Mouse (Mus musculus): ENCODE results near the gene Kazn. TPM values are rescaled to one million over a fixed set of nuclear protein-coding genes. Genes with fewer than 3 reads are reported as not detected.
A peak's percentile ranks its signal among the peaks of the same experiment; 100 is the strongest.

Kazn gene
- total RNA-seq, 1 experiment: 14.0 TPM

- no peak overlapping the region for H3K4me3 ChIP-seq (ENCODE audit: insufficient read depth in 1 of 2, low read depth in 1 of 2, low read length in 2 of 2, poor library complexity in 1 of 2, severe bottlenecking in 1 of 2)
- no peak overlapping the region for H3K9ac ChIP-seq (ENCODE audit: insufficient read depth, low read depth, low read length, poor library complexity, severe bottlenecking)
- no peak for DNase-seq (ENCODE audit: low read depth, low spot score)
- TF ChIP-seq ZNF384 (IDR thresholded peaks at IDR 0.05; ENCODE audit: low read depth, low read length): no peak
- no peak for TF ChIP-seq HCFC1 (IDR thresholded peaks at IDR 0.05; ENCODE audit: borderline replicate concordance, insufficient read depth, low read length)
- no peak for TF ChIP-seq CHD2 (IDR thresholded peaks at IDR 0.05; ENCODE audit: low read depth, low read length)
- TF ChIP-seq MAFK (IDR thresholded peaks at IDR 0.05; ENCODE audit: insufficient read depth, low read depth, low read length): no peak
- TF ChIP-seq ZC3H11A (IDR thresholded peaks at IDR 0.05; ENCODE audit: borderline replicate concordance, low read depth, low read length): no peak
- in situ Hi-C loops (cut with MboI; ENCODE audit: low sequenced_read_pairs in 2 of 2, unreplicated experiment in 2 of 2): no loop called here
- peaks cover 20 to 47% of the 10 kb centered on the region in 2 experiments for H3K4me1 ChIP-seq (ENCODE audit: control insufficient read depth in 2 of 2, insufficient read depth in 2 of 2, low read length in 2 of 2, poor library complexity in 1 of 2)
- H3K27ac ChIP-seq (ENCODE audit: insufficient read depth, low read depth, low read length, poor library complexity, severe bottlenecking): peak overlapping the region; percentile 46
- no peaks in the 10 kb centered on the region for H3K36me3 ChIP-seq (ENCODE audit: control insufficient read depth, insufficient read depth, low read length, poor library complexity, severe bottlenecking)
- H3K9me3 ChIP-seq (ENCODE audit: control insufficient read depth, insufficient read depth, low read depth, low read length): no peaks in the 10 kb centered on the region
Measured at GRCm38 (mm10) chr4:142060455-142061378, 178.5 kb downstream of the Kazn start.

- in situ Hi-C loops (cut with MboI; ENCODE audit: low sequenced_read_pairs in 2 of 2, unreplicated experiment in 2 of 2): no loop called here
Measured at GRCm38 (mm10) chr4:142059841-142060193, 179.4 kb downstream of the Kazn start.

DNA sequence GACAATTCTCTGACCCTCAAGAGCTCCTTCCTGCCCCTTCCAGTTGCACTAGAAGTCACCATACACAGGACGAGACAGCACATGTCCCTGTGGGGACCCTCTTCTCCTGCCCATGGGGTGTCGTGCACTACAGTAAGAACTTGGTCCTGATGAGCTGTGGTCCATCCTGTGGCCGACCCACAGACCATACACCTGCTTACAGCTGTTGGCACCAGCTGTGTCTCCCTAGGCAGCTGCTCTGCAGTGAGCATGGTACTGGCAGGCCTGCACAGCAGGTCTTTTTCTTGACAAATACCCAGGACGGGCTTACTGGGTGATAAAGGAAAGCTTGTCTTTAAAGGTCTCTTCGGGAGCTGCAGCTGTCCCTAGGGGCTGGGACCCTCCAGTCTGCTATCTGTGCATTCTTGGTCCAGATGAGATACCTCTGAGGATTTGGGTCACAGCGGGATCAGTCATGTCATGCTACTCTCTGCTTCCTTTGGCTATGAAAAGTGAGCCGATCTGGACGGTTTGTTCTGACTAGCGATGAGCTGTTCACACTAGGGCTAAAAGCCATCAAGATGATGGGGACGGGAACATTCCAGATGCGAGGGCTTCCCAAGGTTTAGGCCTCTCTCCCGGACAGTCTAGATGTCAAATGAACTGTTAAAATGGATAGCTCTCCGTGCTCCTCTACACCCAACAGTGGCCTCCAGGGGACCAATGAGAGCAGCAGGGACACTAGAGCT, 179.9 kb downstream of the Kazn start:
- no peak for DNase-seq (ENCODE audit: low read depth, low spot score)
- H3K4me3 ChIP-seq (ENCODE audit: insufficient read depth in 1 of 2, low read depth in 1 of 2, low read length in 2 of 2, poor library complexity in 1 of 2, severe bottlenecking in 1 of 2): no peak overlapping the region
- H3K9ac ChIP-seq (ENCODE audit: insufficient read depth, low read depth, low read length, poor library complexity, severe bottlenecking): no peak overlapping the region
- H3K27ac ChIP-seq (ENCODE audit: insufficient read depth, low read depth, low read length, poor library complexity, severe bottlenecking): no peak overlapping the region
- no peak for TF ChIP-seq HCFC1 (IDR thresholded peaks at IDR 0.05; ENCODE audit: borderline replicate concordance, insufficient read depth, low read length)
- no peak for TF ChIP-seq ZNF384 (IDR thresholded peaks at IDR 0.05; ENCODE audit: low read depth, low read length)
- TF ChIP-seq CHD2 (IDR thresholded peaks at IDR 0.05; ENCODE audit: low read depth, low read length): no peak
- TF ChIP-seq ZC3H11A (IDR thresholded peaks at IDR 0.05; ENCODE audit: borderline replicate concordance, low read depth, low read length): no peak
- no peak for TF ChIP-seq MAFK (IDR thresholded peaks at IDR 0.05; ENCODE audit: insufficient read depth, low read depth, low read length)
- peaks cover 14 to 44% of the 10 kb centered on the region in 2 experiments for H3K4me1 ChIP-seq (ENCODE audit: control insufficient read depth in 2 of 2, insufficient read depth in 2 of 2, low read length in 2 of 2, poor library complexity in 1 of 2)
- in situ Hi-C loops (cut with MboI; ENCODE audit: low sequenced_read_pairs in 2 of 2, unreplicated experiment in 2 of 2): no loop called here
- H3K9me3 ChIP-seq (ENCODE audit: control insufficient read depth, insufficient read depth, low read depth, low read length): no peaks in the 10 kb centered on the region
- H3K36me3 ChIP-seq (ENCODE audit: control insufficient read depth, insufficient read depth, low read length, poor library complexity, severe bottlenecking): peaks cover 2% of the 10 kb centered on the region; the same call in 1 of the 2 replicates

More at GRCm38 (mm10) chr4:142059841-142060193, 179.4 kb downstream of the Kazn start:
- Histone ChIP-seq H3K9me3 (ENCODE audit: control insufficient read depth, insufficient read depth, low read depth, low read length) (no peaks in the 10 kb centered on the region), H3K27ac (ENCODE audit: insufficient read depth, low read depth, low read length, poor library complexity, severe bottlenecking) (no peak overlapping the region), H3K4me1 (ENCODE audit: control insufficient read depth in 2 of 2, insufficient read depth in 2 of 2, low read length in 2 of 2, poor library complexity in 1 of 2) (peaks cover 19 to 45% of the 10 kb centered on the region in 2 experiments), H3K9ac (ENCODE audit: insufficient read depth, low read depth, low read length, poor library complexity, severe bottlenecking) (no peak overlapping the region), H3K4me3 (ENCODE audit: insufficient read depth in 1 of 2, low read depth in 1 of 2, low read length in 2 of 2, poor library complexity in 1 of 2, severe bottlenecking in 1 of 2) (no peak overlapping the region), H3K36me3 (ENCODE audit: control insufficient read depth, insufficient read depth, low read length, poor library complexity, severe bottlenecking) (peaks cover 2% of the 10 kb centered on the region; the same call in 1 of the 2 replicates)
- TF ChIP-seq HCFC1 (IDR thresholded peaks at IDR 0.05; ENCODE audit: borderline replicate concordance, insufficient read depth, low read length) (no peak), ZC3H11A (IDR thresholded peaks at IDR 0.05; ENCODE audit: borderline replicate concordance, low read depth, low read length) (no peak), ZNF384 (IDR thresholded peaks at IDR 0.05; ENCODE audit: low read depth, low read length) (no peak), MAFK (IDR thresholded peaks at IDR 0.05; ENCODE audit: insufficient read depth, low read depth, low read length) (no peak), CHD2 (IDR thresholded peaks at IDR 0.05; ENCODE audit: low read depth, low read length) (no peak)
- DNase-seq (ENCODE audit: low read depth, low spot score): no peak

DNA sequence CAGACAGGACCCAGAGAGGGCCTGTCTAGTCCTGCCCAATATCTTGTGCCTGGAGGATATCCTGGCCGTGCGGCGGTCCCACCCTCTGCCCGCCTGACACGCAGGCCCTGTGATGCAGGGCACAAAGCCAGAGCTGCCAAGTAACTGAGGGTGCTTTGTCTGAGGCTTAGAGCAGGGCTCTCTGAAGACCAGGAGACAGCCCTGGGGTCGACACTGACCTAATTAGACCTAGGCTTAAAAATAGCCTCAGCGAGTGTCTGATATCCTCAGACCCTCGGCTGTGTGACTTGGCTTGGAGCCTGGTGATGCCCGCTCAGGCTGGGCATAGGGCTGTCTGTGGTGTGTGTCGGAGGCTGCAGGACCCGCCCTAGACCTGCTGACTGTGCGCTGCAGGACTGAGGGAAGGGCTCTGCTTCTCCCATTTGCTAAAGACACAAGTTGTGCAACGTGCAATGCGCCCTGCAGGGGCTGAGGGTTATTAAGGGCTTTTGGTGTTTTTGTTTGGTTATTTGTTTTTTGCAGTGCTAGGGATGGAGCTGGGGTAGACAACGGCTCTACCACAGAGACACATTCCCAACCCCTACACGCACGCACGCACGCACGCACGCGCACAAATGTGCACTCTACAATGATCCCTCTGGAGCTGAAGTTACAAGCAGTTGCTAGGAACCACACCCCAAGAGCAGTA, 181.5 kb downstream of the Kazn start:
- 0 out of 2 replicates have a peak overlapping the region, but pooled peaks have one; percentile 4 for H3K9ac ChIP-seq (ENCODE audit: insufficient read depth, low read depth, low read length, poor library complexity, severe bottlenecking)
- H3K36me3 ChIP-seq (ENCODE audit: control insufficient read depth, insufficient read depth, low read length, poor library complexity, severe bottlenecking): peaks cover 2% of the 10 kb centered on the region; the same call in 1 of the 2 replicates
- peaks cover 8 to 40% of the 10 kb centered on the region in 2 experiments; a peak in 3 of 4 replicates for H3K4me1 ChIP-seq (ENCODE audit: control insufficient read depth in 2 of 2, insufficient read depth in 2 of 2, low read length in 2 of 2, poor library complexity in 1 of 2)
- no peak for DNase-seq (ENCODE audit: low read depth, low spot score)
- no peak for TF ChIP-seq CHD2 (IDR thresholded peaks at IDR 0.05; ENCODE audit: low read depth, low read length)
- TF ChIP-seq ZC3H11A (IDR thresholded peaks at IDR 0.05; ENCODE audit: borderline replicate concordance, low read depth, low read length): no peak
- no peak for TF ChIP-seq HCFC1 (IDR thresholded peaks at IDR 0.05; ENCODE audit: borderline replicate concordance, insufficient read depth, low read length)
- no peak for TF ChIP-seq ZNF384 (IDR thresholded peaks at IDR 0.05; ENCODE audit: low read depth, low read length)
- no peak for TF ChIP-seq MAFK (IDR thresholded peaks at IDR 0.05; ENCODE audit: insufficient read depth, low read depth, low read length)
- H3K27ac ChIP-seq (ENCODE audit: insufficient read depth, low read depth, low read length, poor library complexity, severe bottlenecking): no peak overlapping the region
- in situ Hi-C loops (cut with MboI; ENCODE audit: low sequenced_read_pairs in 2 of 2, unreplicated experiment in 2 of 2): no loop called here
- H3K9me3 ChIP-seq (ENCODE audit: control insufficient read depth, insufficient read depth, low read depth, low read length): no peaks in the 10 kb centered on the region
- H3K4me3 ChIP-seq (ENCODE audit: insufficient read depth in 1 of 2, low read depth in 1 of 2, low read length in 2 of 2, poor library complexity in 1 of 2, severe bottlenecking in 1 of 2): peak overlapping the region; percentile 9 to 14; a peak in 1 of 4 replicates

All from ES-E14 (cell line).